Mouse (Mus musculus): ENCODE results near the gene Timm8a2. TPM values are rescaled to one million over a fixed set of nuclear protein-coding genes. Genes with fewer than 3 reads are reported as not detected.

The Timm8a2 gene
- total and polyA plus RNA-seq, 3 experiments: not detected

DNA sequence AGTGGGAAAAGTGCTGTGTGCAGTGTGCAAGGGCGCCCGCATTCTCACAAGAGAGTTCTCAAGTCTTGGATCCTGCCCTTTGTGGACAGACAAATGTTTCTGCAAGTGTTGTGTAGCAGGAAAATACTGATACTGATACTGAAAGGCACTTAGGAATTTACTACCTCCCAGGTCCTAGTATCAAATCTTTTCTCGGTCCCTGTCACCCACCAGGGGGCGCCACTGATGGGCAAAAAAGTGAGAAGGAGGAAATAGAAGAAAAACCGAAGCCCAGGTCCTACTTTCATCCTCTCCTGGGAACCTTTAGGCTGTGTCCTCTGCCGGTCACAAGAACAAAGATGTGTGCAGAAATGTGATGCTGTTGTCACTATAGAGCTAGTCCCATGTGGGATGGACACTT lies 45.0 kb downstream of the Timm8a2 start (continued):
- TF ChIP-seq ZC3H11A (IDR thresholded peaks at IDR 0.05; ENCODE audit: low read depth, low read length): no peak
- TF ChIP-seq CHD2 (IDR thresholded peaks at IDR 0.05; ENCODE audit: low read length): no peak
- TF ChIP-seq SIN3A (IDR thresholded peaks at IDR 0.05; ENCODE audit: low read length): no peak

DNA sequence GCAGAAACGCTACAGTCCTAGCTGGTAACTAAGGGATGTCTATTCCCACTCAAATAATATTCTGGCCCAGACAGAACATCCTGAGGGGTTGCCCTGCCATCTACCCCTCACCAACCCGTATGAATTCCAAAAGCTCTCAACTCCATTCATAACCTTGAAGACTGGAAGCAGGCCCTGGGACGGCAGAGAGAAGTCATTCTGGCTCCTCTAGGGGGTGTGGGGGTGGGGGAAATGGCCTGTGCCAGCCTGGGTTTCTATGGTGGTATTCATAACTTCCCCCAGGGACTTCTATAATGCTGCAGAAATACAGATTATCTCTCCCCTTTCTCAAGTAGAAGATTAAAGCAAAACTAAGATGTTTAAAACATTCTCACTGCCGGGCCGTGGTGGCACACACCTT lies 45.4 kb downstream of the Timm8a2 start:
- Histone ChIP-seq H3K79me2 (replicated peaks; ENCODE audit: control insufficient read depth, extremely low read depth, insufficient read depth, poor library complexity, severe bottlenecking) (no peaks in the 10 kb centered on the region), H3K4me1 (ENCODE audit: control insufficient read depth in 1 of 2, insufficient read depth in 2 of 2) (peaks cover 6 to 40% of the 10 kb centered on the region in 2 experiments), H3K4me2 (ENCODE audit: insufficient read depth, low read depth, poor library complexity, severe bottlenecking) (no peak overlapping the region), H3K9ac (ENCODE audit: insufficient read depth, low read depth) (no peak overlapping the region), H3K27ac (ENCODE audit: insufficient read depth, low read depth) (no peak overlapping the region), H3K27me3 (replicated peaks) (no peaks in the 10 kb centered on the region), H3K36me3 (replicated peaks in 1 of 2; ENCODE audit: control insufficient read depth in 1 of 2, insufficient read depth in 1 of 2, low read length in 1 of 2) (no peaks in the 10 kb centered on the region), H3K4me3 (replicated peaks in 1 of 3; ENCODE audit: low read depth in 2 of 3, low read length in 2 of 3, poor library complexity in 1 of 3) (no peak overlapping the region), H3K9me3 (replicated peaks; ENCODE audit: low read length) (no peaks in the 10 kb centered on the region)
- dilution Hi-C loops (cut with MboI; ENCODE audit: extremely low pct_ligation_motif_present, extremely low pct_unique_long_range_greater_than_20kb, low sequenced_read_pairs) (no loop called here), in situ Hi-C loops (cut with MboI; ENCODE audit: low pct_ligation_motif_present, low pct_unique_long_range_greater_than_20kb, low sequenced_read_pairs) (no loop called here)
- no peak for DNase-seq (ENCODE audit: extremely low read depth)
- TF ChIP-seq SIN3A (IDR thresholded peaks at IDR 0.05; ENCODE audit: low read length): no peak
- no peak for TF ChIP-seq MXI1 (IDR thresholded peaks at IDR 0.05; ENCODE audit: low read depth, low read length)
- no peak for TF ChIP-seq NRF1 (IDR thresholded peaks at IDR 0.05; ENCODE audit: low read depth, low read length)
- no peak for TF ChIP-seq ELF1 (IDR thresholded peaks at IDR 0.05; ENCODE audit: low read depth, low read length)
- TF ChIP-seq JUND (conservative IDR thresholded peaks at IDR 0.05; ENCODE audit: low read depth, low read length): no peak
- TF ChIP-seq RCOR1 (conservative IDR thresholded peaks at IDR 0.05; ENCODE audit: low read depth, low read length): no peak

DNA sequence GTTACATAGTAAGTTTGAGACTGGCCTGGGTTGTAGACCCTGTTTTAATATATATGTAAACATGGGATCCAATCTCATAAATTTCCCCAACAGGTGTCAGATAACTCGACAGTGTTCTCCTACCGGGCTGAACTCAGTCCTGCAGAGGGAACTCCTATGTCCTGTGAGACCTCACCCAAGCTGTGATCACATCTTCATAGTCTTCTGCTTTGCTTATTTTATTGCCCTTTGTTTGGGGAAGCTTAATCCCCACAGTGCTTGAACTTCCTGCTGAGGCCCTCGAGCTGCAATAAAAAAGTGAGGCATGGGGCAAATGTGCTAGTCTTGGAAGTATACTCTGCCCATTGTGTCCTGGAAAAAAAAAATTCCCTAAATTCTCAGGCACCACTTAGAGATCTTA lies 46.8 kb downstream of the Timm8a2 start:
- Histone ChIP-seq H3K79me2 (replicated peaks; ENCODE audit: control insufficient read depth, extremely low read depth, insufficient read depth, poor library complexity, severe bottlenecking) (no peaks in the 10 kb centered on the region), H3K9me3 (replicated peaks; ENCODE audit: low read length) (no peaks in the 10 kb centered on the region), H3K9ac (ENCODE audit: insufficient read depth, low read depth) (no peak overlapping the region), H3K4me3 (replicated peaks in 1 of 3; ENCODE audit: low read depth in 2 of 3, low read length in 2 of 3, poor library complexity in 1 of 3) (no peak overlapping the region), H3K4me1 (ENCODE audit: control insufficient read depth in 1 of 2, insufficient read depth in 2 of 2) (peaks cover 0 to 26% of the 10 kb centered on the region in 2 experiments; a peak in 2 of 4 replicates), H3K36me3 (replicated peaks in 1 of 2; ENCODE audit: control insufficient read depth in 1 of 2, insufficient read depth in 1 of 2, low read length in 1 of 2) (no peaks in the 10 kb centered on the region), H3K4me2 (ENCODE audit: insufficient read depth, low read depth, poor library complexity, severe bottlenecking) (no peak overlapping the region), H3K27ac (ENCODE audit: insufficient read depth, low read depth) (no peak overlapping the region), H3K27me3 (replicated peaks) (no peaks in the 10 kb centered on the region)
- in situ Hi-C loops (cut with MboI; ENCODE audit: low pct_ligation_motif_present, low pct_unique_long_range_greater_than_20kb, low sequenced_read_pairs) (no loop called here), dilution Hi-C loops (cut with MboI; ENCODE audit: extremely low pct_ligation_motif_present, extremely low pct_unique_long_range_greater_than_20kb, low sequenced_read_pairs) (no loop called here)
- TF ChIP-seq USF1 (IDR thresholded peaks at IDR 0.05; ENCODE audit: low read depth, low read length): no peak
- no peak for TF ChIP-seq GABPA (IDR thresholded peaks at IDR 0.05; ENCODE audit: insufficient replicate concordance, low read depth, low read length)
- TF ChIP-seq ETS1 (conservative IDR thresholded peaks at IDR 0.05; ENCODE audit: low read depth, low read length): no peak
- no peak for TF ChIP-seq ELF1 (IDR thresholded peaks at IDR 0.05; ENCODE audit: low read depth, low read length)
- TF ChIP-seq POLR2AphosphoS2 (IDR thresholded peaks at IDR 0.05; ENCODE audit: low read depth, low read length): no peak
- TF ChIP-seq EP300 (IDR thresholded peaks at IDR 0.05; ENCODE audit: low read length): no peak
- no peak for TF ChIP-seq KAT2A (IDR thresholded peaks at IDR 0.05; ENCODE audit: insufficient replicate concordance, low read length)
- no peak for TF ChIP-seq MAFK (IDR thresholded peaks at IDR 0.05; ENCODE audit: insufficient replicate concordance, low read length)
- no peak for TF ChIP-seq JUN (IDR thresholded peaks at IDR 0.05; ENCODE audit: insufficient read depth, low read depth, low read length)
- no peak for TF ChIP-seq SMC3 (IDR thresholded peaks at IDR 0.05; ENCODE audit: low read depth, low read length)
- TF ChIP-seq IRF4 (IDR thresholded peaks at IDR 0.05; ENCODE audit: low read depth, low read length): no peak
- no peak for TF ChIP-seq SIN3A (IDR thresholded peaks at IDR 0.05; ENCODE audit: low read length)
- TF ChIP-seq MXI1 (IDR thresholded peaks at IDR 0.05; ENCODE audit: low read depth, low read length): no peak
- TF ChIP-seq ZNF384 (IDR thresholded peaks at IDR 0.05; ENCODE audit: low read depth, low read length): no peak
- TF ChIP-seq CHD2 (IDR thresholded peaks at IDR 0.05; ENCODE audit: low read length): no peak
- no peak for TF ChIP-seq MYC (IDR thresholded peaks at IDR 0.05; ENCODE audit: low read depth, low read length)
- no peak for DNase-seq (ENCODE audit: extremely low read depth)
